Mouse (Mus musculus): ENCODE measurements around the gene Knstrn. TPM values are rescaled to one million over a fixed set of nuclear protein-coding genes. Genes with fewer than 3 reads are reported as not detected.

Knstrn gene
- total RNA-seq, 2 experiments from 2014 or later, result 18.5 to 23.0 TPM

GRCm38 (mm10) chr2:118790551-118791525 lies 23.0 kb upstream of the Knstrn start:
- peak; percentile 42 to 68 for DNase-seq (ENCODE audit: low spot score in 2 of 2)

DNA sequence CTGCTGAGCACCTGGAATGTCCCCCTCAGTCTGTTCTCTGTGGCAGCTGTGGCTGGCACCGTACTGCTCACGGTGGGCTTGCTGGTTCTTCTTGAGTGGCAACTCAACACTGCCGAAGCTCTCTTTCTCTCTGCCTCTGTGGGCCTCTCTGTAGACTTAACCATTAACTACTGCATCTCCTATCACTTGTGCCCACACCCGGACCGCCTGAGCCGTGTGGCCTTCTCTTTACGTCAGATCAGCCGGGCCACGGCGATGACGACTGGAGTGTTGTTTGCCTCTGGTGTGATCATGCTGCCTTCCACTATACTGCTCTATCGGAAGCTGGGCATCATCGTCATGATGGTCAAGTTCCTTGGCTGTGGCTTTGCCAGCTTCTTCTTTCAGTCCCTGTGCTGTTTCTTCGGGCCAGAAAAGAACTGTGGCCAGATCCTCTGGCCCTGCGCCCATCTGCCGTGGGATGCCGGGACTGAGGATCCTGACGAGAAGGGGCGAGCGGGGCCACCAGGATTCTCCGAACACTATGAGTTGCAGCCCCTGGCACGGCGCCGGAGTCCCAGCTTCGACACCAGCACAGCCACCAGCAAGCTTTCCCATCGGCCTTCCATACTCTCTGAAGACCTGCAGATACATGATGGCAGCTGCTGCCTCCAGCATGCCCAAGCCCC lies 22.1 kb upstream of the Knstrn start:
- DNase-seq (ENCODE audit: low spot score in 2 of 2), result no peak

DNA sequence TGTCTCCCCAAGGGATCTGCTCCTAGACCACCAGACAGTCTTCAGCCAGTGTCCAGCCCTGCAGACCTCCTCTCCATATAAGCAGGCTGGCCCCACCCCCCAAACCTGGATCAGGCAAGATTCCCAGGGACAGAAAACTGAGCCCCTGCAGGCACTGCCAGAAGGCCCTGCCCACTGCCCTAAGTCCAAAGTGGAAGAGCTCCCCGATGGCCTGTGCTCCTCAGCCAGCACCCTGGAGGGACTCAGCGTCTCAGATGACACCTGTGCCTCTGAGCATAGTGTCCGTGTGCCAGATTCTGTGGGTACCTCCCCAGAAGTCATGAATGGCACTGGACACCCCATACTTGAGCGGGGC lies 21.6 kb upstream of the Knstrn start:
- no peak for DNase-seq (ENCODE audit: low spot score in 2 of 2)

DNA sequence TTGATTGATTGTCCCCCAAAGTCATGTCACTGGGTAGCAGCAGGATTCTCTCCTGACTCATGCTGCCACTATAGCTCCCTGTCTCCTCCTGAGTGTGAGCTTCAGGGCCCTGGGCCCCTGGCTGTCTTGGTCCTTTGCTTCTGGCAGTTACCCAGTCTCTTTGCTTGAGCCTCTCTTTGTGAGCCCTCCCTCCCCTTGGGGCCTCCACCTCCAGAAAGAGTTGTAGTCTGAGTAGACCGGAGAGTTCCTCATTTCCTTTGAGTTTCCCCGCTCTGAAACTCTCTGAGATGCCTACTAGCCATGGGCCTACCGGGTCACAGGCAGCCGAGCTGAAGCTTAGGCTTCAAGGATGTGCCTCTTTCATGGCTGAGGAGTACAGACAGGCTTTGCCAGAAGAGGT lies 20.2 kb upstream of the Knstrn start:
- DNase-seq (ENCODE audit: low spot score in 2 of 2), result no peak

DNA sequence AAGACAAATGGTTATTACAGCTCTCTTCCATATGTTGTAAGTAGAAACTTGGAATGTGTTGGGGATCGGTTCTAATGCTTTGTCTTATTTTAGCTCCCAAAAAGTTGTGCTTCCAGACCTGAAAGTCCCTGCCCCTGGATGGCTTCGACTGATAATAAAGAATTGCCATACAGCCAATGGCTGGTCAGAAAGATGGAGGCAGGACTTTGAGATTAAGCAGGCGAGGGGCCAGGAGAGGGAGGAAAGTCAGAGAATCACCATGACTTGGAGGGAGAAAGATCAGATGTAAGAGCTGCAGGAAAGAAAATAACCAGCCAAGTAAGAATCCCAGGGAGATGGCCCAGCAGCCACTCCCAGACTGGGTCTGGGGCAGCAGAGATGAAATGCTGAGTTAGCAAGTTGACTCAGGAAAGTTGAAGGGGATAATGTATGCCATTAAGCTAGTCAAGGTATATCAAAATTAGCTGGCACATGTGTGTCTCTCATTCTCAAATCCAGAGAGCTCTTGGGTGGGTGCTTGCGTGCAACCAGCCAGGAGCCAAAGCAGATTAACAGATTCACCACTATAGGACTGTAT lies 11.2 kb upstream of the Knstrn start:
- no peak for DNase-seq (ENCODE audit: low spot score in 2 of 2)

- DNase-seq (ENCODE audit: low spot score in 2 of 2), result no peak
These were observed 9.3 kb upstream of the Knstrn start for GRCm38 (mm10) chr2:118804474-118804873.

DNA sequence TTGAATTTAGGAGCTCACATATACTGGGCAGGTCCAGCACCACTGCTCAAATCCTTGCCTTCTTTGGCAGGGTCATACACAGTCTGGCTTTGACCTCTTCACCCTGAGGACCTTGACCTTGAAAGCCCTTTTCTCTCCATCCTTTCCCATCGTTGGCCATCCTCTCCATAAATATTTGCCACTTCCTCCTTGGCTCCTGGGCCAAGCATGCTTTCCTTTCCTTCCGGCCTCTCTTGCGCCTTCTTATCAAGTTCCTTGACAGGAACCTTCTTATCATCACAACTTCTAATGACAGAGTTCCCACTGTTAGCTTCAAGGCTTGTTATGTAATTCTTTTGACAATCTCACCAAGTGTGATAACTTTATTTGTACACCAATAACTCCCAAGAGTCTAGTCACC lies 8.7 kb upstream of the Knstrn start:
- DNase-seq (ENCODE audit: low spot score in 2 of 2), result no peak

GRCm38 (mm10) chr2:118805756-118806155 lies 8.0 kb upstream of the Knstrn start:
- no peak for DNase-seq (ENCODE audit: low spot score in 2 of 2)

DNA sequence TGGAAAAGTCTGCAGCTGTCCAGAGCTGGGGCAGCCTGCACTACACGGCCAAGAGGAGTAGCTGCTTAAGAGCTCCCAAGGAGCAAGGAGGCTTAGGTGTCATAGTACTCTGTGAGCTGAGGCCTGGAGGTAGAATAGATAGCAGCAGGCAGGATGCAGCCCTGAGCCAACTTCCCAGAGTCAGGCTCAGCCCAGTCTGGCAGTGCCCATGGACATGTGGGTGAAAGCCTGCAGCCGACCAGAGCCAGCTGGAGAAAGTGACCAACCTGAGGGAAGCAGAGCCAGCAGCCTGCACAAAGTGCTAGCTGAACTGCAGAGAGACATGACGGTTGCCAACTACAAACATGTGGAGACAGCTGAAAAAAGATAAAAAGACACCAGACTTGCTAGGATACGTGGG lies 6.9 kb upstream of the Knstrn start:
- DNase-seq (ENCODE audit: low spot score in 2 of 2), result peak in 1 of 2 experiments; percentile 21

DNA sequence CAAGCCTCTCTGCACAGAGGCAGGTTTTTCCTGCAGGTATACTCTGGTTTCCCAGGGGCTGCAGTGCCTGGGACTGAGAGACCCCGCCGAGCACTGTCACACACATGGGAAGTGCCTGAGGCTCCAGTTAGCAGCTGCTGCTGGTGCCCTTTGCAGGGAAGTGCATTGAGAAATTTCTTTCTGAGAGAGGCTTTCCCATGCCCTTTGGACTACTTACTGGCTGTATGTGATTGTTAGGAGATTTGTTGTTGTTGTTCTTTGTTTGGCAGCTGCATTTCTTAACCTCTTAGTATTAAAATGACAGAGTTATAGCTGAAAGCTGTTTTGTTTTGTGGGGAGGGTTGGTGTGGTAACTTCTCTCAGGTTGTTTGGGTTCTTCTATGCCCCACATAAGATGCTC lies 2.9 kb upstream of the Knstrn start:
- no peak for DNase-seq (ENCODE audit: low spot score in 2 of 2)

- no peak for DNase-seq (ENCODE audit: low spot score in 2 of 2)
These were observed 1.1 kb upstream of the Knstrn start for GRCm38 (mm10) chr2:118812724-118813123.

DNA sequence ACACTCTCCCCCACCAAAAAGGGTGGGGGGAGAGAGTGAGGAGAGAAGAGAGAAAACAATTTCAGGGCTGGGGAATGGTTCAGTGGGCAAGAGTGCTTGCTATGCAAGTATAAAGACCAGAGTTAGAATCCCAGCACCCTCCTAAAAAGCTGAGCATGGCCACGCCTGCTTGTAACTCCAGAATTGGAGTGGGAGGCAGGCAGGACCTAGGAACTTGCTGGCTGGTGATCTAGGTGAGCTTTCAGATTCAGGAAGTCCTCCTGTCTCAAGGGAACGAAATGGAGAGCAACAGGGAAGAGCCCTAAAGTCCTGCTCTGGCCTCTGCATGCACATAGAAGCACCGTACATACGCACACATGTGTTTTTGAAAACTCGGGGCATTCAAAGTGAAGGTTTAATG lies 9.0 kb downstream of the Knstrn start:
- no peak for DNase-seq (ENCODE audit: low spot score in 2 of 2)

- no peak for DNase-seq (ENCODE audit: low spot score in 2 of 2)
These were observed 10.6 kb downstream of the Knstrn start for GRCm38 (mm10) chr2:118824396-118824795.

- DNase-seq (ENCODE audit: low spot score in 2 of 2), result no peak
These were observed 15.3 kb downstream of the Knstrn start for GRCm38 (mm10) chr2:118829096-118829495.

- DNase-seq (ENCODE audit: low spot score in 2 of 2), result no peak
These were observed 20.3 kb downstream of the Knstrn start for GRCm38 (mm10) chr2:118834061-118834460.

DNA sequence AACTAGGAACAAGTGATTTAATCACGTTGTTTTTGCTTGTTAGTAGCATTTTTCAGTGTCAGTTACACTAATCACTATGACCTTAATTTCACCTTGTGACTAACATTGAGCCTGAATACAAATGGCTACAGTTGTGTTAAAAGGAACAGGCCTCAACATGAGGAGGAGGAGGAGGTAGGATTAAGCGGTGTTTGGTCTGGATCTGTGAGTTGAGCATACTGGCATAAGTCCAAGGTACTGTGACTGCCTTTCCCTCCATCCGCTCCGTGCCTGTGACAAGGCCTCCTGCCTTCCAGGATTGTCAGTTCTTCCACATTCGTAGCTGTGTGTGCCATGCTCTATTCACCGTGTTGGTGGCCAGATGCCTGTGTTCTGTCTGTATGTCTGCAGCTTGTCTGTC lies 21.3 kb downstream of the Knstrn start:
- no peak for DNase-seq (ENCODE audit: low spot score in 2 of 2)

DNA sequence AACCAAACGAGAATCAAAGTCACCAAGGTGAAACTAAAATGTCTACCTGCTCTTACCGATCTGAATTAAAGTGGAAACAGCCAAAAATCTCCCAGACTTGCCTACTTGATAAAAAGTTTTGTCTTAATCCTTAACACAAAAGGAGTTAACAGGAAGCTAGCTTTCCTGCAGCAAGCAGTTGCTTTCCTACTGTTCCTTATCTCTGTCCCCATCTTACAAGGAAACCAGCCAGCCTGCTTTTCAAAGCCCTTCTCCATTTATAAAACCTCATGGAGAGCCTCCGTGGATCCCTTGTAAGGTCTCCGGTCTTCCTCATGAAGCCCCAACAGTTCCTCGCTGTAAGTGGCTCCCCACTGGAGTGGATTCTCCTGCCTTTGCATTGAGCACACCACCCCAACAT lies 24.5 kb downstream of the Knstrn start:
- no peak for DNase-seq (ENCODE audit: low spot score in 2 of 2)

DNA sequence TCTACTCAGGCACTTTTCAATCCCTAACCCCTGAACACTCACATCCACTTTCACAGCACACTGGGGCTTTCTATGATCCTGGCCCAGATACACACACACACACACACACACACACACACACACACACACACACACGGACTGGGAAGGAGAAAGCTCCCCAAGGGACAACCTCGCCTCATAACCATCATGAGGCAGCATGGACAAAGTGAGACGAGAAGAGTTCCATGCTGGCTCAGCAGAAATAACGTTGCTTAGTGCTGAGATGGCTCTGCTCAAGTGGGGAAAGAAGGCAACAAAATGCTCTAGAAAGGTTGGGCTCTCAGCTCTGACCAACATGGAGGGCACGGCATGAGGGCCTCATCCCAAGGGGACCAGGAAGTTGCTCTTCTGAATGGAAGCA lies 27.4 kb downstream of the Knstrn start:
- no peak for DNase-seq (ENCODE audit: low spot score in 2 of 2)

DNA sequence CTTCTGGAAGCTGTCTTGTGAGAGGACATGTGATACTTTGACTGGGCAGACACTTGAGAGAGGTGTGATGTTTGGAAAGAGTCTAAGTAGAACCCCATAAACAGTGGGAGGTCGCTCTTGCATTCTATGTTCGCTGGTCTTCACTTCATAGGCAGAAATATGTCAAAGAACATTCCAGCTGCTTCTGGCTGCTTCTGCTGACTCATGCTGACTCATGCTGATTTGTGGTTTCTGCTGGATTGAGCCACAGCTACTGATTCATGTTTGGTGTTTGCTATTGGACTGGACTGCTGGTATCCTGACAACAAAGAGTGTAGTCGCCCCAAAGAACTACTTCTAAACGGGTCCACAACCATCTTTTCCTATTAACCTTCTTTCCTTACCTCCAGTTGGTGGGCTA lies 28.0 kb downstream of the Knstrn start:
- DNase-seq (ENCODE audit: low spot score in 2 of 2), result no peak

DNA sequence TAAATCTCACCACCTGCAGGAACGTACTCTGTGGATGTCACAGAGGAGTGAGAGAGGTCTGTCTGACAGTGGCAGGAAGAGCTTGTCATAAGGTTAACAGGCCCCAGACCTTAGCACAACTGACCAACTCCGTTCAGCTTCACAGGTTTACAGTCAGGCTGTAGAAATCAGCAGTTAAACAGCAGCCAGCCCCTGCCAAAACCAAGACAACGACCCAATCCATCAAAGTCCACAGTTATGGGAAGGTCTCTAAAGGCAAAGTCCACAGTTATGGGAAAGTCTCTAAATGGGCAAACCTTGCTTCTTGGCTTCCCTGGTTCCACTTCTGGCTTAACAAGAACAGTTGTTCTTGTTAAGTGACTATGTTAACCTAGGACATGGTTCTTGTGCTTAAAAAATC lies 30.6 kb downstream of the Knstrn start:
- no peak for DNase-seq (ENCODE audit: low spot score in 2 of 2)

DNA sequence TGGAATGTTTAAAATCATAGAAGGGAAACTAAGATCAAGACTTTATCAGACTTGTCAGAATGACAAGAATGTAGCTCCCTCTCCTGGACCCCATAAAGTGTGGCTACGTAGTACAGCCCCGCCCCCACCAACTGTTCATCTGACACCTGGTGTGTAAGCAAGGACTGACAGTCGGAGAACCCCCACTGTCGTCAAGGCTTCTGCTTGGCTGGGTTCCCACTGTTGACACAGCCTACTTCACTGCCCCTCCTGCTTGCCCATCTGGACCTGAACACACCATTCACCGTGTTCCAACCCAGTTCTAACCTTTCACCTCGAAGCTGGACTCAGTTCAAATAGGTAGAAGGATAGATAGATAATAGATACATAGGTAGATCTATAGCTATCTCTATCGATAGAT lies 32.4 kb downstream of the Knstrn start:
- no peak for DNase-seq (ENCODE audit: low spot score in 2 of 2)

DNA sequence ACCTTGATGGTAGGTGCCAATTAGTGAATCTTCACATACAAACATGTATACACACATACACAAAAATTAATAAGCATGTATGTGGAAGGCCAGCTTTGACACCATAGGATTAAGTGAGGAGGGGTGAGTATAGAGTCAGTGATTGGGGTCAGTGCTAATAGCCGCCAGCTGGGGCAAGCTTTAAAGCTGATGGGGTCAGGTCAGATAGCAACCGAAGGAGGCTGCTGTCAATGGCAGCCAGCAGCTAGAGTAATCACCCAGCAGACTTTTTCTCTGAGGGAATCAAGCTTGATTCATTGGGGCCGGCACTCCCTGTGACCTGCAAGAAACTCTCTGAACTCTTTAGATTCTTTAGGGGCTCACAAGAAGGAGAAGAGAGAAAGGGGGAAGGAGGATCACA lies 38.0 kb downstream of the Knstrn start:
- DNase-seq (ENCODE audit: low spot score in 2 of 2), result no peak

Measured in gastrocnemius, postnatal 4 days (tissue).